Comparison of ENCODE assay signal across 9 mouse cellular contexts in the genomic region with DNA sequence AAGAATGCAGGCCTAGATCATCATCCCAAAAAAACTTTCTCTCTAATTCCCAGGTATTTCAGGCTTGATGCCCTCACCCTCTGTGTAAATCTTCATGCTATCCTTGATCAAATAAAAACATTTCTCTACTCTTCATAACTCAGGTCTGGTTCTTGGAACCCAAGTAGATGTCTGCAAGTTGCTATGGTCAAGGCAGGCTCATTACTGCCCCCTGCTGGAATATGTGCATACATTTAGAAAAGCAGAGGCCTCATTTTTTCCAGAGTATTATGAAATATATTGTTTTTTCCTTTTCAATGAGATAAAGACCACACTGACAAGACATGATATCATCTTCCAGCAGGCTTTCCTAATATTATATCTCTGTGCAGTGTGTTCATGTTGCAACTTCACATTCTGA. TPM values are rescaled to one million over a fixed set of nuclear protein-coding genes. Genes with fewer than 3 reads are reported as not detected.
A peak's percentile ranks its signal among the peaks of the same experiment; 100 is the strongest.
DNase-seq lines count a peak whose midpoint lies in the region; ATAC-seq and TF ChIP-seq lines count a peak whose summit lies in the region.
"Had no signal": no experiment of that assay in that cellular context is flagged by ENCODE, and none has a peak within 500 bp of the region (broad histone marks: within the 10 kb centered on the region; RNA-seq: fewer than 3 reads in every experiment).

No protein-coding gene starts in this region.

- no peaks in the 10 kb centered on the region for H3K36me3 ChIP-seq in hindbrain, embryonic 11.5 days (ENCODE audit: control insufficient read depth, insufficient read depth, low read length)
- H3K36me3 ChIP-seq in hindbrain, embryonic 14.5 days (replicated peaks; ENCODE audit: control insufficient read depth, insufficient read depth): no peaks in the 10 kb centered on the region
- no peaks in the 10 kb centered on the region for H3K36me3 ChIP-seq in lung, postnatal 0 days (ENCODE audit: insufficient read depth, low read length)
- H3K36me3 ChIP-seq: hindbrain, embryonic 15.5 days had no signal

- H3K27me3 ChIP-seq in hindbrain, embryonic 11.5 days (ENCODE audit: control insufficient read depth, insufficient read depth, low read length): no peaks in the 10 kb centered on the region
- no peaks in the 10 kb centered on the region for H3K27me3 ChIP-seq in hindbrain, embryonic 14.5 days (ENCODE audit: control insufficient read depth, insufficient read depth, low read length)
- no peaks in the 10 kb centered on the region for H3K27me3 ChIP-seq in lung, postnatal 0 days (replicated peaks; ENCODE audit: insufficient read depth, low read length)
- H3K27me3 ChIP-seq in Patski: no peaks in the 10 kb centered on the region
- H3K27me3 ChIP-seq: hindbrain, embryonic 15.5 days had no signal

- no peak for TF ChIP-seq EP300 in lung, postnatal 0 days (IDR thresholded peaks at IDR 0.05)

- H3K9ac ChIP-seq in hindbrain, embryonic 11.5 days (ENCODE audit: low read depth, low read length): no peak overlapping the region
- no peak overlapping the region for H3K9ac ChIP-seq in hindbrain, embryonic 14.5 days
- H3K9ac ChIP-seq in lung, postnatal 0 days (replicated peaks; ENCODE audit: low read depth): no peak overlapping the region
- H3K9ac ChIP-seq: hindbrain, embryonic 15.5 days had no signal

- H3K4me1 ChIP-seq in hindbrain, embryonic 11.5 days (replicated peaks; ENCODE audit: control insufficient read depth, insufficient read depth, low read length): no peaks in the 10 kb centered on the region
- H3K4me1 ChIP-seq in hindbrain, embryonic 14.5 days (replicated peaks; ENCODE audit: control insufficient read depth, insufficient read depth, low read length): no peaks in the 10 kb centered on the region
- no peaks in the 10 kb centered on the region for H3K4me1 ChIP-seq in lung, postnatal 0 days (ENCODE audit: insufficient read depth, low read depth, low read length)
- H3K4me1 ChIP-seq: hindbrain, embryonic 15.5 days had no signal

- peak; percentile 51 for TF ChIP-seq CTCF in lung, postnatal 0 days (IDR thresholded peaks at IDR 0.05)
- peak; percentile 77 for TF ChIP-seq CTCF in Patski (IDR thresholded peaks at IDR 0.05)

- no peak overlapping the region for H3K27ac ChIP-seq in hindbrain, embryonic 11.5 days (ENCODE audit: low read depth, low read length)
- H3K27ac ChIP-seq in hindbrain, embryonic 14.5 days: no peak overlapping the region
- H3K27ac ChIP-seq in lung, postnatal 0 days (ENCODE audit: low read length): no peak overlapping the region
- H3K27ac ChIP-seq: hindbrain, embryonic 15.5 days had no signal

- peak; percentile 16 for DNase-seq in hindbrain, embryonic 11.5 days (ENCODE audit: low spot score)
- no peak for DNase-seq in hindbrain, embryonic 14.5 days (ENCODE audit: low spot score)
- no peak for DNase-seq in lung, postnatal 0 days (ENCODE audit: low spot score)
- no peak for DNase-seq in lung, postnatal 10 days
- no peak for DNase-seq in Patski (ENCODE audit: low read depth, low spot score)
- peak; percentile 12 for DNase-seq in kidney, postnatal 14 days
- DNase-seq: thymus, adult 2 months had no signal

- ATAC-seq in hindbrain, embryonic 11.5 days (ENCODE audit: low FRiP score): no peak
- ATAC-seq in hindbrain, embryonic 14.5 days (ENCODE audit: low FRiP score): no peak
- ATAC-seq in lung, postnatal 0 days: no peak
- ATAC-seq in Patski: no peak
- no peak for ATAC-seq in inflammation-experienced regulatory T-cells, adult 6 months

- in situ Hi-C loops in Patski (cut with MboI; ENCODE audit: low pct_unique_long_range_greater_than_20kb): loop anchor here (5.0 kb wide), 1 partner anchor 215 kb away; no protein-coding TSS in a partner anchor

- CTCF ChIA-PET in Patski (lab: Charles Lee): interaction anchor here (0.6 to 1.5 kb wide), 10 partner anchors 9 to 260 kb away, joined by 3 to 10 read pairs (median 4); no protein-coding TSS in a partner anchor

- H3K4me2 ChIP-seq in hindbrain, embryonic 11.5 days (replicated peaks; ENCODE audit: low read depth, low read length): no peak overlapping the region
- H3K4me2 ChIP-seq in hindbrain, embryonic 14.5 days (replicated peaks): no peak overlapping the region
- no peak overlapping the region for H3K4me2 ChIP-seq in lung, postnatal 0 days (replicated peaks; ENCODE audit: low read depth, low read length)
- H3K4me2 ChIP-seq: hindbrain, embryonic 15.5 days had no signal

- H3K9me3 ChIP-seq in hindbrain, embryonic 11.5 days (ENCODE audit: control insufficient read depth, low read length): no peaks in the 10 kb centered on the region
- H3K9me3 ChIP-seq in hindbrain, embryonic 14.5 days (ENCODE audit: control insufficient read depth, low read length): no peaks in the 10 kb centered on the region
- H3K9me3 ChIP-seq in lung, postnatal 0 days (ENCODE audit: low read length): no peaks in the 10 kb centered on the region
- H3K9me3 ChIP-seq: hindbrain, embryonic 15.5 days had no signal

- POLR2A ChIA-PET in Patski (lab: Charles Lee): no interaction called here

- H3K4me3 ChIP-seq in hindbrain, embryonic 11.5 days (ENCODE audit: low read depth, low read length): no peak overlapping the region
- H3K4me3 ChIP-seq in hindbrain, embryonic 14.5 days (replicated peaks; ENCODE audit: low read length): no peak overlapping the region
- no peak overlapping the region for H3K4me3 ChIP-seq in lung, postnatal 0 days (ENCODE audit: low read depth, low read length)
- H3K4me3 ChIP-seq: hindbrain, embryonic 15.5 days had no signal

RNA-seq across cellular contexts. Expression of a gene that starts 19.3 kb away (rescaled TPM):
- not detected in 2 replicates for polyA plus RNA-seq in hindbrain, embryonic 11.5 days (2014; fragmentation: Nextera tagmentation; extraction: Ambion mirVana)
- polyA plus RNA-seq in hindbrain, embryonic 14.5 days (2014; fragmentation: Nextera tagmentation; extraction: Ambion mirVana): not detected in 2 replicates
- polyA plus RNA-seq in lung, postnatal 0 days (2015; fragmentation: Nextera tagmentation; extraction: Ambion mirVana): not detected in 2 replicates
- not detected for polyA plus RNA-seq in Patski (2021)
- polyA plus RNA-seq in inflammation-experienced regulatory T-cells, adult 6 months (2017; shearing (Covaris generic)): not detected
- polyA plus RNA-seq: hindbrain, embryonic 15.5 days; thymus, adult 2 months had no signal

RNA-seq across cellular contexts. Expression of a gene that starts 29.8 kb away (rescaled TPM):
- 1.1 and 1.5 TPM in 2 replicates for polyA plus RNA-seq in hindbrain, embryonic 11.5 days (2014; fragmentation: Nextera tagmentation; extraction: Ambion mirVana)
- not detected in 2 replicates for polyA plus RNA-seq in hindbrain, embryonic 14.5 days (2014; fragmentation: Nextera tagmentation; extraction: Ambion mirVana)
- 2.1 and 2.3 TPM in 2 replicates for polyA plus RNA-seq in lung, postnatal 0 days (2015; fragmentation: Nextera tagmentation; extraction: Ambion mirVana)
- 0.08 TPM for polyA plus RNA-seq in Patski (2021)
- polyA plus RNA-seq in inflammation-experienced regulatory T-cells, adult 6 months (2017; shearing (Covaris generic)): not detected
- polyA plus RNA-seq: hindbrain, embryonic 15.5 days had no signal

RNA-seq across cellular contexts. Expression of a gene that starts 34.7 kb away (rescaled TPM):
- polyA plus RNA-seq in hindbrain, embryonic 11.5 days (2014; fragmentation: Nextera tagmentation; extraction: Ambion mirVana): not detected in 2 replicates
- not detected in 2 replicates for polyA plus RNA-seq in hindbrain, embryonic 14.5 days (2014; fragmentation: Nextera tagmentation; extraction: Ambion mirVana)
- not detected in 2 replicates for polyA plus RNA-seq in lung, postnatal 0 days (2015; fragmentation: Nextera tagmentation; extraction: Ambion mirVana)
- not detected for polyA plus RNA-seq in Patski (2021)
- not detected for polyA plus RNA-seq in inflammation-experienced regulatory T-cells, adult 6 months (2017; shearing (Covaris generic))
- polyA plus RNA-seq: hindbrain, embryonic 15.5 days; thymus, adult 2 months had no signal

RNA-seq across cellular contexts. Expression of a gene that starts 54.8 kb away (rescaled TPM):
- not detected in 2 replicates for polyA plus RNA-seq in hindbrain, embryonic 11.5 days (2014; fragmentation: Nextera tagmentation; extraction: Ambion mirVana)
- not detected in 2 replicates for polyA plus RNA-seq in hindbrain, embryonic 14.5 days (2014; fragmentation: Nextera tagmentation; extraction: Ambion mirVana)
- polyA plus RNA-seq in lung, postnatal 0 days (2015; fragmentation: Nextera tagmentation; extraction: Ambion mirVana): not detected in 2 replicates
- not detected for polyA plus RNA-seq in Patski (2021)
- polyA plus RNA-seq in inflammation-experienced regulatory T-cells, adult 6 months (2017; shearing (Covaris generic)): not detected
- polyA plus RNA-seq: hindbrain, embryonic 15.5 days; thymus, adult 2 months had no signal

Comparison
In these comparisons a context has a peak if more than half of its experiments do, and no peak if none do; other contexts are left out.
1. DNase-seq: peak in hindbrain, embryonic 11.5 days (single experiment) and kidney, postnatal 14 days (single experiment); none in hindbrain, embryonic 14.5 days (single experiment), lung, postnatal 0 days (single experiment), lung, postnatal 10 days (single experiment) and Patski (single experiment).